ENCODE assay signal across 13 mouse cellular contexts in the genomic region with DNA sequence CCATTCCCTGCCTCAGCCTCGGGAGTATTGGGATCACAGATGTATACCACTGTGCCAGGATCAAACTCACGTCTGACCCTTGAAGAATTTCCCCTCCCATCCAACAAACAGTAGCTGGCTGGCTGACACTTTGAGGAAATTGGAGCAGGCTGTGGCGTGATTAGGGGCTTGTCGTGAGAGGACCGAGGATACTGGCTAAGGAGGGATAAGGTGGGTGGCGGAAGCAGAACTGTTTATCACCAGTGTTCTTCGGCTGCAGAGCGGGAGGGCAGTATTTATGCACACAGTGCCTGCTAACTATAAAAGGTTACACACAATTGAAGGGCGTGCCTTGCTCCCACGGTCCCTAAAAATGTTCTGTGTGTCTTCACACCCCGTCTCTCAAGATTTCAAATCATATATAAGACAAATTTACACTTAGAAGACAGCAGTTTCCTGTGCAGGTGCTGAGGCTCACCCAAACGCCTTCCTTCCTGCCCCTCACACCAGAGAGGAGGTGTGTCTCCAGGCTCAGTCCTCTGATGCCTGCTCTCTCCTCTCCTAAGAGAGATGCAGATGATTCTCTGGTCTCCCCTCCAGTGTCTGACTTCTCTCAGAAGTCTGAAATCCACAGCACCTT. TPM values are rescaled to one million over a fixed set of nuclear protein-coding genes. Genes with fewer than 3 reads are reported as not detected.
DNase-seq lines count a peak whose midpoint lies in the region; ATAC-seq and TF ChIP-seq lines count a peak whose summit lies in the region.
"Had no signal": no experiment of that assay in that cellular context is flagged by ENCODE, and none has a peak within 500 bp of the region (broad histone marks: within the 10 kb centered on the region; RNA-seq: fewer than 3 reads in every experiment).

No protein-coding gene starts in this region.

- no peaks in the 10 kb centered on the region for H3K27me3 ChIP-seq in stomach, embryonic 16.5 days (ENCODE audit: control insufficient read depth, insufficient read depth, low read length)
- no peaks in the 10 kb centered on the region for H3K27me3 ChIP-seq in stomach, postnatal 0 days (ENCODE audit: control insufficient read depth, insufficient read depth, low read length)
- no peaks in the 10 kb centered on the region for H3K27me3 ChIP-seq in forebrain, embryonic 14.5 days (replicated peaks; ENCODE audit: control insufficient read depth, insufficient read depth, low read length)
- H3K27me3 ChIP-seq: midbrain, embryonic 13.5 days had no signal

- H3K4me1 ChIP-seq in stomach, embryonic 16.5 days (ENCODE audit: control insufficient read depth, insufficient read depth, low read length), result 0 out of 2 replicates have a peak, but pooled peaks cover 4% of the 10 kb centered on the region
- no peaks in the 10 kb centered on the region for H3K4me1 ChIP-seq in stomach, postnatal 0 days (replicated peaks; ENCODE audit: control insufficient read depth, insufficient read depth)
- no peaks in the 10 kb centered on the region for H3K4me1 ChIP-seq in forebrain, embryonic 14.5 days (ENCODE audit: control insufficient read depth, insufficient read depth, low read length)
- H3K4me1 ChIP-seq: midbrain, embryonic 13.5 days had no signal

- no peak overlapping the region for H3K9ac ChIP-seq in stomach, embryonic 16.5 days (ENCODE audit: low read length)
- no peak overlapping the region for H3K9ac ChIP-seq in stomach, postnatal 0 days (ENCODE audit: low read length)
- no peak overlapping the region for H3K9ac ChIP-seq in forebrain, embryonic 14.5 days (ENCODE audit: low read length)
- H3K9ac ChIP-seq: midbrain, embryonic 13.5 days had no signal

- peak; percentile 89 for DNase-seq in heart, adult 11 months
- no peak for DNase-seq in heart, postnatal 36 days
- DNase-seq in stomach, postnatal 0 days (ENCODE audit: low spot score), result no peak
- DNase-seq in lung, postnatal 36 days, result peak; percentile 19
- DNase-seq in yolk sac, embryonic 10.5 days (ENCODE audit: low spot score), result no peak
- DNase-seq in testis, postnatal 14 days (ENCODE audit: low spot score), result no peak
- DNase-seq in forebrain, embryonic 14.5 days (ENCODE audit: low spot score), result no peak
- DNase-seq: cerebellum, adult 18-20 months; gastrocnemius, postnatal 10 days; layer of hippocampus, postnatal 36 days; retina, postnatal 1 day had no signal

- H3K36me3 ChIP-seq in stomach, embryonic 16.5 days (ENCODE audit: control insufficient read depth, insufficient read depth, low read length), result no peaks in the 10 kb centered on the region
- no peaks in the 10 kb centered on the region for H3K36me3 ChIP-seq in stomach, postnatal 0 days (ENCODE audit: control insufficient read depth, insufficient read depth, low read length)
- H3K36me3 ChIP-seq in forebrain, embryonic 14.5 days (ENCODE audit: control insufficient read depth, insufficient read depth, low read length), result no peaks in the 10 kb centered on the region
- H3K36me3 ChIP-seq: midbrain, embryonic 13.5 days had no signal

- 20% methylated on average over 12 of the region's 12 CpGs for WGBS in stomach, embryonic 16.5 days
- 17% methylated on average over 12 of the region's 12 CpGs for WGBS in stomach, postnatal 0 days
- 69% methylated on average over 12 of the region's 12 CpGs for WGBS in forebrain, embryonic 14.5 days

- TF ChIP-seq CTCF in stomach, postnatal 0 days (IDR thresholded peaks at IDR 0.05; ENCODE audit: low read depth), result no peak

- TF ChIP-seq EP300 in stomach, postnatal 0 days (optimal IDR thresholded peaks at IDR 0.05), result no peak

- H3K9me3 ChIP-seq in stomach, embryonic 16.5 days (replicated peaks; ENCODE audit: control insufficient read depth, low read length), result peaks cover 6% of the 10 kb centered on the region
- H3K9me3 ChIP-seq in stomach, postnatal 0 days (ENCODE audit: control insufficient read depth, low read length), result no peaks in the 10 kb centered on the region
- no peaks in the 10 kb centered on the region for H3K9me3 ChIP-seq in forebrain, embryonic 14.5 days (replicated peaks; ENCODE audit: control insufficient read depth, low read length)
- H3K9me3 ChIP-seq: midbrain, embryonic 13.5 days had no signal

- ATAC-seq in stomach, embryonic 16.5 days (ENCODE audit: insufficient read depth, low FRiP score), result no peak
- ATAC-seq in stomach, postnatal 0 days (ENCODE audit: low FRiP score, low TSS enrichment), result no peak
- ATAC-seq in forebrain, embryonic 14.5 days, result no peak
- ATAC-seq: midbrain, embryonic 13.5 days had no signal

- no peak overlapping the region for H3K4me2 ChIP-seq in stomach, embryonic 16.5 days (ENCODE audit: low read depth, low read length)
- no peak overlapping the region for H3K4me2 ChIP-seq in stomach, postnatal 0 days (replicated peaks; ENCODE audit: low read depth)
- no peak overlapping the region for H3K4me2 ChIP-seq in forebrain, embryonic 14.5 days (ENCODE audit: low read length)
- H3K4me2 ChIP-seq: midbrain, embryonic 13.5 days had no signal

- intact Hi-C loops in heart, postnatal 36 days (cut with DNase I), result no loop called here

- H3K4me3 ChIP-seq in stomach, embryonic 16.5 days (replicated peaks; ENCODE audit: low read length), result no peak overlapping the region
- H3K4me3 ChIP-seq in stomach, postnatal 0 days (ENCODE audit: low read depth, low read length), result no peak overlapping the region
- H3K4me3 ChIP-seq in forebrain, embryonic 14.5 days (ENCODE audit: low read depth, low read length), result no peak overlapping the region
- H3K4me3 ChIP-seq: midbrain, embryonic 13.5 days had no signal

- H3K27ac ChIP-seq in stomach, embryonic 16.5 days (ENCODE audit: low read length), result peak overlapping the region; percentile 45; the same call in 1 of the 2 replicates
- H3K27ac ChIP-seq in stomach, postnatal 0 days (replicated peaks), result no peak overlapping the region
- no peak overlapping the region for H3K27ac ChIP-seq in forebrain, embryonic 14.5 days (ENCODE audit: low read depth, low read length)
- H3K27ac ChIP-seq: midbrain, embryonic 13.5 days had no signal

RNA-seq across cellular contexts. Expression of gene Alox12e, which starts 24.5 kb away (rescaled TPM):
- not detected for total RNA-seq in heart, postnatal 36 days (2021)
- polyA plus RNA-seq in stomach, embryonic 16.5 days (2015; fragmentation: Nextera tagmentation; extraction: Ambion mirVana), result not detected in 2 replicates
- polyA plus RNA-seq in stomach, postnatal 0 days (2015; fragmentation: Nextera tagmentation; extraction: Ambion mirVana), result 0.05 and 0.17 TPM in 2 replicates
- polyA plus RNA-seq in forebrain, embryonic 14.5 days (2014; fragmentation: Nextera tagmentation; extraction: Ambion mirVana), result not detected in 2 replicates
- total RNA-seq: gastrocnemius, postnatal 10 days; layer of hippocampus, postnatal 36 days had no signal

RNA-seq across cellular contexts. Expression of gene Alox12, which starts 42.8 kb away (rescaled TPM):
- total RNA-seq in heart, postnatal 36 days (2021), result 1 to 10 TPM; 2.5 to 3.7 TPM
- 17.8 and 21.0 TPM in 2 replicates for polyA plus RNA-seq in stomach, embryonic 16.5 days (2015; fragmentation: Nextera tagmentation; extraction: Ambion mirVana)
- polyA plus RNA-seq in stomach, postnatal 0 days (2015; fragmentation: Nextera tagmentation; extraction: Ambion mirVana), result 13.8 and 16.5 TPM in 2 replicates
- 0.36 and 1.1 TPM in 2 replicates for polyA plus RNA-seq in forebrain, embryonic 14.5 days (2014; fragmentation: Nextera tagmentation; extraction: Ambion mirVana)
- total RNA-seq: layer of hippocampus, postnatal 36 days had no signal

RNA-seq across cellular contexts. Expression of gene Alox15, which starts 53.9 kb away (rescaled TPM):
- 10 to 100 TPM in 1 of 2 experiments, 1 to 10 TPM in 1; 5.4 to 10.2 TPM for total RNA-seq in heart, postnatal 36 days (2021)
- polyA plus RNA-seq in stomach, embryonic 16.5 days (2015; fragmentation: Nextera tagmentation; extraction: Ambion mirVana), result 12.7 and 19.7 TPM in 2 replicates
- polyA plus RNA-seq in stomach, postnatal 0 days (2015; fragmentation: Nextera tagmentation; extraction: Ambion mirVana), result 3.2 and 12.3 TPM in 2 replicates
- polyA plus RNA-seq in forebrain, embryonic 14.5 days (2014; fragmentation: Nextera tagmentation; extraction: Ambion mirVana), result not detected in 2 replicates
- total RNA-seq: layer of hippocampus, postnatal 36 days had no signal
- polyA plus RNA-seq: midbrain, embryonic 13.5 days had no signal

RNA-seq across cellular contexts. Expression of gene Rnasek, which starts 58.3 kb away (rescaled TPM):
- 100 to 1,000 TPM; 106 to 113 TPM for total RNA-seq in heart, postnatal 36 days (2021)
- 207 and 226 TPM in 2 replicates for polyA plus RNA-seq in stomach, embryonic 16.5 days (2015; fragmentation: Nextera tagmentation; extraction: Ambion mirVana)
- 317 and 326 TPM in 2 replicates for polyA plus RNA-seq in stomach, postnatal 0 days (2015; fragmentation: Nextera tagmentation; extraction: Ambion mirVana)
- polyA plus RNA-seq in forebrain, embryonic 14.5 days (2014; fragmentation: Nextera tagmentation; extraction: Ambion mirVana), result 235 and 238 TPM in 2 replicates

RNA-seq across cellular contexts. Expression of gene Gm21988, which starts 58.3 kb away (rescaled TPM):
- total RNA-seq in heart, postnatal 36 days (2021), result 1 to 10 TPM; 2.1 to 3.3 TPM
- polyA plus RNA-seq in stomach, embryonic 16.5 days (2015; fragmentation: Nextera tagmentation; extraction: Ambion mirVana), result 9.6 and 10.2 TPM in 2 replicates
- 7.5 and 10.1 TPM in 2 replicates for polyA plus RNA-seq in stomach, postnatal 0 days (2015; fragmentation: Nextera tagmentation; extraction: Ambion mirVana)
- 11.1 and 11.9 TPM in 2 replicates for polyA plus RNA-seq in forebrain, embryonic 14.5 days (2014; fragmentation: Nextera tagmentation; extraction: Ambion mirVana)

Comparison
In these comparisons a context has a peak if more than half of its experiments do, and no peak if none do; other contexts are left out.
1. DNase-seq: peak in heart, adult 11 months (single experiment) and lung, postnatal 36 days (single experiment); none in heart, postnatal 36 days (0 of 2), stomach, postnatal 0 days (single experiment), yolk sac, embryonic 10.5 days (single experiment), testis, postnatal 14 days (single experiment) and forebrain, embryonic 14.5 days (single experiment).